Mouse (Mus musculus) heart, embryonic 15.5 days (tissue): ENCODE measurements around the gene Rbck1. TPM values are rescaled to one million over a fixed set of nuclear protein-coding genes. Genes with fewer than 3 reads are reported as not detected.

Experiments
- ATAC-seq: fragments of 200-750 bp; cut with Nextera tagmentation; replicated peaks from 2 replicates; pipeline ENCODE4 v1.8.0; 2017; ENCODE audit warnings: low read depth, moderate TSS enrichment; ENCODE audit not compliant: insufficient number of reproducible peaks, insufficient read depth, low FRiP score
- H3K27ac ChIP-seq: fragments of 300-500 bp; sonication (generic); 2 replicates; pipeline ENCODE4 v1.5.1; 2015; ENCODE audit warnings: mild to moderate bottlenecking, inconsistent platforms
- H3K27me3 ChIP-seq: fragments of 300-500 bp; sonication (generic); 2 replicates; pipeline ENCODE4 v1.6.1; 2015; ENCODE audit warnings: inconsistent platforms
- H3K36me3 ChIP-seq: fragments of 300-500 bp; sonication (generic); 2 replicates; pipeline ENCODE4 v1.6.1; 2015; ENCODE audit warnings: mild to moderate bottlenecking, inconsistent platforms
- H3K4me1 ChIP-seq: fragments of 300-500 bp; sonication (generic); replicated peaks from 2 replicates; pipeline ENCODE4 v1.6.1; 2015; ENCODE audit warnings: inconsistent platforms
- H3K4me2 ChIP-seq: fragments of 300-500 bp; sonication (generic); 2 replicates; pipeline ENCODE4 v1.6.1; 2015; ENCODE audit warnings: inconsistent platforms, mild to moderate bottlenecking, moderate library complexity
- H3K4me3 ChIP-seq: fragments of 300-500 bp; sonication (generic); 2 replicates; pipeline ENCODE4 v1.5.1; 2015; ENCODE audit warnings: mild to moderate bottlenecking, inconsistent platforms
- H3K9ac ChIP-seq: fragments of 300-500 bp; sonication (generic); 2 replicates; pipeline ENCODE4 v1.6.1; 2015; ENCODE audit warnings: mild to moderate bottlenecking, inconsistent platforms
- H3K9me3 ChIP-seq: fragments of 300-500 bp; sonication (generic); replicated peaks from 2 replicates; pipeline ENCODE4 v1.6.1; 2016; ENCODE audit warnings: inconsistent platforms
- WGBS: fragments of 180-500 bp; shearing (Covaris S2); methylation state at CpG from one replicate; pipeline ENCODE4 v1.1.7; 2015; ENCODE audit warnings: mixed read lengths; 5-methylcytosine and 5-hydroxymethylcytosine counted together
- polyA plus RNA-seq: library from polyadenylated mRNA; unstranded; fragments of >200 nt; fragmentation: Nextera tagmentation; extraction: Ambion mirVana; gene quantifications from 2 replicates; pipeline ENCODE4 v1.2.1, GENCODE M21; 2015

Rbck1 gene
- polyA plus RNA-seq, 1 experiment from 2014 or later: 54.3 TPM

DNA sequence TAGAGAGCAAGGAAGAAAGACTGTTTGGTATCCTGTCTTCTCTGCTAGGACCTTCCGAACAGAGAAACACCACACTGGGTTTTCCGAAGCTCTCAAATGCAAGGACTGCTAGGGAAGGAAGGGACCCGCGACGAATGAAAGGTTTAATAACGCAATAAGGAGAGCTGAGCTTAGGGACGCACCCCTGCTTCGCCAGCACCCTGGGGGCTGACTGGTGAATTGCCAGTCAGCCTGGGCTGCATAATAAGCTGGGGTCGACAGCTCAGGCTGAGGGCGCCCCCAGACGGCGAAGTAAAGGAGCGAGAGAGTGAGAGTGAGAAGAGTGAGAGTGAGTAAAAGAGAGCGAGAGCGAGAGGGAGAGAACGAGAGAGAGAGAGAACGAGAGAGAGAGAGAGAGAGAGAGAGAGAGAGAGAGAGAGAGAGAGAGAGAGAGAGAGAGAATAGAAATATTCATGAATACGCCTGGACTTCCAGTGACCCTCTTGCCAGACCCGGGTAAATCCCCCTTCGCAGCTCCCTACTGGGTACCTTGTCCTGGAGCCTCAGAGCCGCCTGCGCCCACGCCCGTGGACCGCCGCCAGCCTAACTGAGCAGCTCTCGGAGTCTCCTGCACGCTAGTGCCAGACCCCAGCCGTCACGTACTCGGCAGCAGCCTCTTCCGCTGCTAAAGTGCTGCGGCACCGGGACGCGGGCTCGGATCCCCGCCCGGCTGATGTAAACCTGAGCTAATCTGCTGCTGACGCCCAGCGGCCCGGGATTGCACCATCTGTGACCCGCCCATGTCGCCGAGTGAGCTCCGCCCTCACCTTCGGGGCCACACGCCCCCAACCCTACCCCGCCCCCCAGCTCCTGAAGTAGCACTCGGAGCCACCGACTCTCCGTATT lies 11.1 kb upstream of the Rbck1 start, which contains the start of gene Trib3:
Trib3 (minus strand) TSS at position 704 of the 885 bp plus-strand sequence.
- no peaks in the 10 kb centered on the region for H3K27me3 ChIP-seq
- no peaks in the 10 kb centered on the region for H3K9me3 ChIP-seq
- peaks cover 18% of the 10 kb centered on the region for H3K4me1 ChIP-seq
- under 1% methylated on average over 51 of the region's 52 CpGs for WGBS
- peak; percentile 82 for ATAC-seq
- H3K4me2 ChIP-seq: peak within 1 kb of the TSS; percentile 94
- peak within 1 kb of the TSS; percentile 63 for H3K27ac ChIP-seq
- H3K36me3 ChIP-seq: no peaks in the 10 kb centered on the region
- H3K9ac ChIP-seq: peak within 1 kb of the TSS; percentile 63
- peak within 1 kb of the TSS; percentile 71 for H3K4me3 ChIP-seq

DNA sequence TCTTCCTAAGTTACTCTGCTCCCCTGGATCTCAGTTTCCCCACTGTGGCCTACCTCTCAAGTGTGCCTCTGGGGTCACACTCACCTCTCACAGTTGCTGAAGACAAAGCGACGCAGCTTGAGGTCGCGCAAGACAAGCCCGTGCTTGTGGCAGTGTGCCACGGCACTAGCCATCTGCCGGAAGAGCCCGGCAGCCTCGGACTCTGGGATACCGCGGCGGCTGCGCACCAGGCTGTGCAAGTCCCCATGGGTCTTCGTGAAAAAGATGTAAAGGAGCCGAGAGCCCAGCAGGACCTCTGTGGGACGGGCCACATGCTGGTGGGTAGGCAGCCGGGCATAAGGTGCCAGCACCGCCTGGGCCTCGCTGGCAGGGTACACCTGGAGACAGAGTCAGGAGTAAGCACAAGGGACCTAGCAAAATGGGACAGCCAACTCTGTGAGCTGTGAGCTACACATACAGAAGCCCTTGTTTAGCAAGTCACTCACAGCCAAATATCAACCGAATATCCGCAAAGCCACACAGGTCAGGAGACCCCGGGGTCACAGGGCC lies 7.3 kb upstream of the Rbck1 start:
- WGBS: 82% methylated on average over 22 of the region's 22 CpGs

DNA sequence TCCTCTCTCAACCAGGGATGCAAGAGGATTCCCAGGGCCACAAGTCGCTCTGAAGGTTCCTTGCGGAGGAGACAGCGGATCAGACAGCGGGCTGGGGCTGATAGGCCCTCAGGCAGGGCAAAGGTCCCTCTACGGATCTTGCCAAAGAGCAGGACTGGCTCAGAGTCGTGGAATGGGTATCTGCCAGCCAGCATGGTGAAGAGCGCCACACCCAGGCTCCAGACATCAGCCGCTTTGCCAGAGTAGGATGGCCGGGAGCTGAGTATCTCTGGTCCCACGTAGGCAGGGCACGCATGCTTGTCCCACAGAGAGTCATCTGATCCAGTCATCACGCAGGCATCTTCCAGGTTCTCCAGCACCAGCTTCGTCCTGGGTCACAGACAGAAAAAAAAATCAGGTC lies 5.9 kb upstream of the Rbck1 start:
- ATAC-seq: no peak
- Histone ChIP-seq H3K27ac (no peak overlapping the region), H3K27me3 (no peaks in the 10 kb centered on the region), H3K4me3 (no peak overlapping the region), H3K36me3 (no peaks in the 10 kb centered on the region), H3K4me2 (no peak overlapping the region), H3K9ac (no peak overlapping the region), H3K4me1 (peaks cover 16% of the 10 kb centered on the region), H3K9me3 (no peaks in the 10 kb centered on the region)
- 79% methylated on average over 13 of the region's 13 CpGs for WGBS

More for the DNA sequence above, 7.3 kb upstream of the Rbck1 start:
- H3K9ac ChIP-seq: no peak overlapping the region
- H3K4me2 ChIP-seq: no peak overlapping the region
- H3K4me1 ChIP-seq: peaks cover 24% of the 10 kb centered on the region
- no peak overlapping the region for H3K4me3 ChIP-seq
- H3K36me3 ChIP-seq: no peaks in the 10 kb centered on the region
- no peak overlapping the region for H3K27ac ChIP-seq
- no peaks in the 10 kb centered on the region for H3K27me3 ChIP-seq
- H3K9me3 ChIP-seq: no peaks in the 10 kb centered on the region
- ATAC-seq: no peak

DNA sequence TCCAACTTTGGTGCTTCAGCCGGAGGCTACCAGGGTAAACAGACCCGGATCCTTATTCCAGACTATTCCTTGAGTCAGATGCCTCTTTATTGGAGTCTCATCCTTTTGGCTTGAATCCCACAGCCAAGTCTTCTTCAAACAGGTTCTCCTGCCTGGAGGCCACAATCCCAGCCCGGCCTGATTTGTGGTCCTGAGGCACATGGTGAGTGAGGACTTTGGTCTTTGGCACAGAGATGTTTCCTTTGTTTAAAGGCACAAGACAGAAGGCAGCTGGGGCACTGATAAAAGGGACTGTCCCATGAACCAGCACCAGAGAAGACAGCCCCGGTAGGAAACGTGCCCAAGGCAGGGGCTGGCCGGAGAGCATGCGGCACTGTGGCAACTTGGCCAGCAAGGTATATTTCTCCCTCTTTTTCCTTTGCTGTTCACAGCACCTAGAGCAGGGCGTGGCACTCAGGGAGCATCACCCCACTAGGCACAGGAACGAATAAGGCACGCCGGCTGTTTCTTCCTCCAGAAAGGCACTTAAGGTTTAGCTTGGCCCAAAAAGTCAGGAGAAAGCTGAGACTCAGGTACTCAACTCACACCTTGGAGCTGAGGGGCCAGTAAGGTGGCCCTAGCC lies 5.2 kb upstream of the Rbck1 start:
- Histone ChIP-seq H3K27ac (no peak overlapping the region), H3K4me2 (no peak overlapping the region), H3K27me3 (no peaks in the 10 kb centered on the region), H3K9ac (no peak overlapping the region), H3K36me3 (no peaks in the 10 kb centered on the region), H3K4me1 (peaks cover 14% of the 10 kb centered on the region), H3K4me3 (no peak overlapping the region), H3K9me3 (no peaks in the 10 kb centered on the region)
- 86% methylated on average over 11 of the region's 11 CpGs for WGBS
- ATAC-seq: no peak

DNA sequence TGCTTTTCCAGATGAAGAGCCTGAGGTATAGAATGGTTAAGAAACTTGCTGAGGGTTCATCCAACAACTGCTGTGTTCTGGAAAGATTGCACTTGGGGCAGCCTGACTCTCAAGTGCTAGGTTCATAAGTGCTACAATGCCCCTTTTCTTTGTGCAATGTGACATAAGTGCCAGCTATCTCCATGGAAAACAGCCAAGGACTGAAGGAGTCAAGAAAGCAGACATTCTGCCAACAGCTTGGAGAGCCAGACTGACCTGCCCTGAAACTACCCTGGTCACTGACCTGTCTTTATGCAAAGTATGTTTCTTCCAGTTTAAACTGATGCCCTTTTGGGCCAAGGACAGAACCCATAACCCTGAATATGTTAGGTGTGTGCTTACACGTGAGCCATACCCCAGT lies 4.4 kb upstream of the Rbck1 start:
- Histone ChIP-seq H3K36me3 (no peaks in the 10 kb centered on the region), H3K4me3 (no peak overlapping the region), H3K9ac (no peak overlapping the region), H3K27me3 (no peaks in the 10 kb centered on the region), H3K9me3 (no peaks in the 10 kb centered on the region), H3K4me2 (no peak overlapping the region), H3K27ac (no peak overlapping the region), H3K4me1 (peaks cover 16% of the 10 kb centered on the region)
- 81% methylated on average over 1 of the region's 1 CpGs for WGBS
- ATAC-seq: no peak

DNA sequence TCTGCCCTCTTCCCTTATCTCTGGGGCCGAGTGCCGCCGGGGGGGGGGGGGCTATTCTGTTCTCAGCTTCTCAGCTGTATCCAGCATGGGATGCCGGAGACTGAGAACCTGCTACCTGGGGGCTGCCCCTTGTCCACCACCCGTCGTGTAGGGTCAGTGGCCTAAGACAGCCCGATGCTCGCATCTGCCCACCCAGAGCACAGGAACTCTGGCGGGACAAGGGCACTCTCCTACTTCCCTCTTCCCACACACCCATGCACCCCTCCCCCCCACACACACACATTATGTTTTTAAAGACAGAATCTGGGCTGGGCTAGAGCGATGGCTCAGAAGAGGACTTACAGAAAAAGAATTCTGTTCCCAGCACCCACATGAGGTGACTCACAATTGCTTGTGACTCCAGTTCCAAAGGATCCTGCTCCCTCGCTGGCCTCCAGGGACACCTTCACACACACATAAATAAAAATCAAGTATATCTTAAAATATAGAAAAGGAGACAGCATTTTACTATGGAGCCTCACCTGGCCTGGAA lies 2.9 kb upstream of the Rbck1 start:
- Histone ChIP-seq H3K4me1 (peaks cover 30% of the 10 kb centered on the region), H3K9me3 (no peaks in the 10 kb centered on the region), H3K27ac (no peak overlapping the region), H3K36me3 (peaks cover 2% of the 10 kb centered on the region; the same call in 1 of the 2 replicates), H3K9ac (no peak overlapping the region), H3K27me3 (no peaks in the 10 kb centered on the region), H3K4me2 (no peak overlapping the region), H3K4me3 (no peak overlapping the region)
- no peak for ATAC-seq
- 40% methylated on average over 11 of the region's 11 CpGs for WGBS

DNA sequence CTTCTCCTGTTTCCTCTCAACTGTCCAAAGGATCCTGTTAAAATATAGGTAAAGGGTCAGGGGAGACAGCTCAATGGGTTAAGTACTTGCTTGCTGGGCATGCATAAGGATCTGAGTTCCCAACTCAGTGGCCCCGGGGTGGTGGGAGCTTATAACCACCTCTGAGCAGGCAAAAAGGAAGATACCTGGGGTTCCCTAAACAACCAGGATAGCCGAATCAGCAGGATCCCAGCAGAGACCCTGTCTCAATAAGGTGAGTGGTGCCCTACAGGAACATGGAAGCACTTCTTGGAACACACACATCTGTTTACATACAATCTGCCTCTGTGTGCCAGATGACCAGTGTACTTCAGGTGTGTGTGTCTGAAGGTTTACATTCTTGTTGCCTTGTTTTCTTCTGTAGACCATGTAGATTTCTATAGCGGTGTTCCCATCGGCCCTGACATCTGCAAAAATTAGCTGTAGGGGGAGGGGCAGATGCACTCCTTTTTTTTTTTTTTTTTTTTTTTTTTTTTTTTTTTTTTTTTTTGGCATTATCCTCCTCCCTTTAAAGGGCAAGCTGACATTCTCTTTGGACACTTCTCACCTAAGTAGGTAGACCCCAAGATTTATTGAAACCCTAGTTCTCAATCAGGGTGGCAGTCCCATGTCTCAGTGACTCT lies 1.0 kb upstream of the Rbck1 start:
- peaks cover 34% of the 10 kb centered on the region for H3K4me1 ChIP-seq
- ATAC-seq: no peak
- H3K36me3 ChIP-seq: peaks cover 14% of the 10 kb centered on the region; the same call in 1 of the 2 replicates
- H3K4me3 ChIP-seq: no peak overlapping the region
- H3K4me2 ChIP-seq: no peak overlapping the region
- no peak overlapping the region for H3K9ac ChIP-seq
- no peak overlapping the region for H3K27ac ChIP-seq
- 75% methylated on average over 4 of the region's 4 CpGs for WGBS
- no peaks in the 10 kb centered on the region for H3K9me3 ChIP-seq
- H3K27me3 ChIP-seq: no peaks in the 10 kb centered on the region

DNA sequence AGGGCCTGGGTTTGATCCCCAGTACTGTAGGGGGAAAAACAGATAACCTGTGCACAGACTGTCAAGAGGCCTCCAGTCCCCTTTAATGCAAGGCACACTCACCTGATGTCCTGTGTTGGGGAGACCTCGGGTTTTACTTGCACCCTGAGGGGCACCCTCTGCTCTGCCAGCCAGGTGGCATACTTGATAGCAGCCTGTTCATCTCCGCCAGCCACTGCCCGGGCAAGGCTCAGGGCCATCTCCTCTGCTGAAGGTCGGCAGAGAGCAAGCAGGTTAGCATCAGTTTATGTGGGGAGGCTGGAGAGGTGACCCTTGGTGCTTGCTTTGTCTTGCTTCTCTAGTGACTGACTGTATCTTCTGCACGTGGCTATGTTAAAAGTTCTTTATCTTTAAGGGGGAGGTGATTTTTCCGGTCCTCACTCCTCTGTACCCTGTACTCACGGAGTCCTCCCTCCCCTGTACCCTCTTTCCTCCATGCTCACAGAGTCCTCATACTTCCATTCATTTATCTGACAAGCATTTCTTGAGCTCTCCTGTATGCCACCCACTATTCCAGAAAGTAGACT lies 1.5 kb downstream of the Rbck1 start:
- H3K27ac ChIP-seq: no peak overlapping the region
- H3K27me3 ChIP-seq: no peaks in the 10 kb centered on the region
- ATAC-seq: no peak
- 47% methylated on average over 7 of the region's 7 CpGs for whole genome bisulfite sequencing
- peak overlapping the region; percentile 90 for H3K9ac ChIP-seq
- peaks cover 18% of the 10 kb centered on the region for H3K36me3 ChIP-seq
- H3K4me2 ChIP-seq: peak overlapping the region; percentile 86
- peaks cover 22% of the 10 kb centered on the region for H3K4me1 ChIP-seq
- H3K9me3 ChIP-seq: no peaks in the 10 kb centered on the region
- H3K4me3 ChIP-seq: peak overlapping the region; percentile 96

DNA sequence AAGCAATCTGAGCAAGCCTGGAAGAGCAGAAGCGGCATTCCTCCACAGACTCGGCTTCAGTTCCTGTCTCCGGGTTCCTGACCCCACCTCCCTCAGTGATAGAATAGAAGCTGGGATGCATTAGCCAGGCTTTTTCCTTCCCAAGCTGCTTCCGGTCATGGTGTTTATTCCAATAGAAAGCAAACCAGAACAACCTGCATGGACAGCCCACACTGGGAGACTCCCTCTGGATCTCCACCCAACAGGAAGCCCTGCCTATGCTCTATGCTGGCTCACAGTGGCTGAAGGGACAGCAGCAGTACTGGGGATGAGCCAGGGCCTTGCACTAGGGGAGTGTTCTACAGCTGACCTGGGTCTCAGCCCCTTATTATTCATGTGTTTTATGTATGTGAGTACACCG lies 4.5 kb downstream of the Rbck1 start:
- Histone ChIP-seq H3K4me2 (no peak overlapping the region), H3K9ac (no peak overlapping the region), H3K36me3 (peaks cover 45% of the 10 kb centered on the region), H3K27me3 (no peaks in the 10 kb centered on the region), H3K4me1 (peaks cover 22% of the 10 kb centered on the region), H3K4me3 (no peak overlapping the region), H3K9me3 (no peaks in the 10 kb centered on the region), H3K27ac (no peak overlapping the region)
- ATAC-seq: no peak
- 63% methylated on average over 5 of the region's 5 CpGs for WGBS

DNA sequence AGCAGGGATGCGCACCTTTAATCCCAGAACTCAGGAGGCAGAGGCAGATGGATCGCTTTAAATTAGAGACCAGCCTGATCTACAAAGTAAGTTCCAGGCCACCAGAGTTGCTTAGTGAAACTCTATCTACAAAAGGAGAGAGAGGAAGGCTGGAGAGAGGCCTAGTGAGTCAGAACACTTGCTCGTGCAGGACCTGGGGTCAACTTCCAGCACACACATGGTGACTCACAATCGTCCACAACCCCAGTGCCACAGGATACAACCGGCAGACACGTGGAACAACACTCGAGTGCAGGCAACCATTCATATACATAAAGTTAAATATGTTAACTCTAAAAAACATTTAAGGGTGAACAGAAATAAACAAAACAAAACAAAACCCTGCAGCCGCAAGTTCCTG lies 5.8 kb downstream of the Rbck1 start:
- H3K27me3 ChIP-seq: no peaks in the 10 kb centered on the region
- no peak overlapping the region for H3K27ac ChIP-seq
- 87% methylated on average over 8 of the region's 8 CpGs for WGBS
- H3K36me3 ChIP-seq: peaks cover 58% of the 10 kb centered on the region
- H3K4me2 ChIP-seq: no peak overlapping the region
- H3K4me1 ChIP-seq: peaks cover 16% of the 10 kb centered on the region
- no peak overlapping the region for H3K9ac ChIP-seq
- no peak overlapping the region for H3K4me3 ChIP-seq
- H3K9me3 ChIP-seq: no peaks in the 10 kb centered on the region
- no peak for ATAC-seq

DNA sequence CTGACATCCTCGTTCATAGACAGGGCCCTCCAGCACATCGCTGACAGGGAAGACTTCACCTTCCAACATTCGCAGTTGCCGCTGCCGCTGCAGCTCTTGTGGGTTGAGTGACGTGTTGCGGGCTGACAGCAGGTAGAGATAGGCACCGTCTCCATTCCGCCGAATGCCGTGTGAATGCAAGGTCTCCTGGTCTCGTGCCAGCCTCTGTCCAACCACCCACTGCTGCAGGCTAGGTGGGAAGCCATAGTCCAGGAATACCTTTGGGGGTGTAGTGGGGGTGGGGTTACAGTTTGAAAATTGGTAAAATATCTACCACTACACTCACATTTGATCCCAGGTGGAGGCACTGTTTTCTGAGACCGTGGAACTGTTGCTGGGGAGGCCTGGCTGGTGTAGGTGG lies 6.3 kb downstream of the Rbck1 start:
- no peak for ATAC-seq
- Histone ChIP-seq H3K27me3 (no peaks in the 10 kb centered on the region), H3K4me1 (peaks cover 12% of the 10 kb centered on the region), H3K9me3 (no peaks in the 10 kb centered on the region), H3K27ac (no peak overlapping the region), H3K36me3 (peaks cover 63% of the 10 kb centered on the region), H3K9ac (no peak overlapping the region), H3K4me2 (no peak overlapping the region), H3K4me3 (no peak overlapping the region)
- WGBS: 79% methylated on average over 13 of the region's 13 CpGs
